Mouse (Mus musculus) heart, adult 9 months (tissue): Measurements from ENCODE around the gene Psmb3.
"Not testable (repeated sequence)": the region's sequence is repeated elsewhere in the genome, so short reads cannot be mapped to it uniquely, and the experiment has no call there.

Experiments used
- DNase-seq, 2 experiments: peaks; one replicate each; pipeline ENCODE4 v3.0.0; 2022; ENCODE audit warnings: low spot score in 2 of 2

The Psmb3 gene

DNA sequence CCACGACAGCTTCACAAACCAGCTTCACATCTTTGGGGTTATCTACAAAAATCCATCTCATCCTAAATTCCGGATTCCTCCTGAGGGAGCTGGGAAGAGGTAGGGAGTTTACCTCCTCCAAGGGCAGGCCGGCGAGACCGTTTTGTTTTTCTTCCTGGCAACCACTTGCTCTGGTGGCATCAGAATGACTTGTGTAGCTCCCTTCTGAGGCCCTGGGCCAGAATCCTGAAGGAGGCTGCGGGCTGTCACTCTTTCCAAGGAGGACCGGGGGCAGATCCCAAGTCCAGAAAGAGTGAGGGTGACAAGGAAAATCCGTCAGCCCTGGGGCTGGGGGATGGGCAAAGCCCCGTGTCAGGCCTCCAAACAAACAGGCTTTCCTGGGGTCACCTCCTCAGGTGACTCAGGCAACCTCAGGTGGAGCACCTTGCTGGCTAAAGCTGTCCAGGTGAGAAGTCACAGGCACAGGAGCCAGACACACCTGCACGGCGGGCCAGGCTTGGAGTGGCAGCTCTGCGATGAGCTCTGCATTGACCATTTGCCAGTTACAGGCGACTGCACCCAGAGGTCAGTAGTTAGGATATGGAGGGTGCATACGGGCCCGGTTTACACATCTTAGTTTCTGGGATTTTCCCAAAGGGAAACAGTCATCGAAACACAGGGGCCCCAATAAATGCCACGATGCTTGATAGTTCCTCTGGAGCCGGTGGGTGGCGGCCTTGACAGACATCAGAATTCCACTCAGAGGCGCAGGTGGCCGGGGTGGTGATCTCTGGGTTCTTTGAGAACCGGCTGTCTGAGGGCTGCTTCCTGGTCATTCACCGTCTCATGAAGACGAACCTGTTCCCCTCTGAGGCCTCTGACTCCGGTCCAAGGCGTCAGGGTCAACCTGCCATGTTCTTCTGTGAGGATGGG is 14.4 kb downstream of the Psmb3 start:
- DNase-seq, result no peak

DNA sequence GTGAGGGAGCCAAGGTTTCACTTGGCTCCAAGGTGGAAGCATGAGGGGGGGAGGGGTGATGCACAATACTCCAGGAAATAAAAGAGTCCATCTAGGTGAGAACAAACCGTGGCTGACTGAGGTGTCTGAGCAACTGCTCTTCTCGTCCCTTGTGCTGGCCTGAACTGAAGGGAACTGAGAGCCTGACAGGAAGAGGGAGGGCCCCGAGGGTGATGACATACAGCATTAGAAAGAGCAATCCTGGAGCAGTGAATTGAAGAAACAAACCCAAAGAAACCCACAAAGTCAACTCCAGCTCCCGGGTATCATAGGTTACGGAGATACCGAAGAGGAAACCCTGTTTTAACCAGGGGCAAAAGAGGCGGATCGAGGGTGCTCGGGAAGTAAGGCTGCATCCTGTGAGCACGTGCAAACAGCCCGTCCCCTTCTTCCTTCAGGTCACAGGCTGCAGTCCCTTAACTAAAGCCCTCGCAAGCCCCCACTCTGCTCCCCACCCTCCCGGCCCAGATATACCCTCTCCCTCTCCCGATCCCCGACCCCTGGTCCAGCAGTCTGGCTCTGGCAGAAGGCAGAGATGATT is 15.2 kb downstream of the Psmb3 start:
- no peak for DNase-seq

DNA sequence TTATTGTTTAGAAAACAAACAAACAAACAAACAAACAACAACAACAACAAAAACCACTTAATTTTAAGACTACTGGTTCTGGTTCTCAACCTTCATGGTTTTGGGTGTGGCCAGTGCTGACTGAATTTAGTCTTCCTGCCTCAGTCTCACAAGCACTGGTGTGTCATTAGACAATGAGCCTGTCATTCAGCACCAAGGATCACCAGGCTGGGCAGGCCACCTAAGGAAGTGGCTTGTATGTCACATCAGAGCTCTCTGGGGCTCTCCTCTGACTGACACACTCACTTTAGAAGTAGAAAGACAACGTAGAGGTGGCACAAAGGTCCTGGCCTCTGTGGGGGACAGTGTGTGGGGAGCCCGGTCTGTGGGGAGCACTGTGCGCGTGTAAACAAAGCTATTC is 15.8 kb downstream of the Psmb3 start:
- no peak for DNase-seq

DNA sequence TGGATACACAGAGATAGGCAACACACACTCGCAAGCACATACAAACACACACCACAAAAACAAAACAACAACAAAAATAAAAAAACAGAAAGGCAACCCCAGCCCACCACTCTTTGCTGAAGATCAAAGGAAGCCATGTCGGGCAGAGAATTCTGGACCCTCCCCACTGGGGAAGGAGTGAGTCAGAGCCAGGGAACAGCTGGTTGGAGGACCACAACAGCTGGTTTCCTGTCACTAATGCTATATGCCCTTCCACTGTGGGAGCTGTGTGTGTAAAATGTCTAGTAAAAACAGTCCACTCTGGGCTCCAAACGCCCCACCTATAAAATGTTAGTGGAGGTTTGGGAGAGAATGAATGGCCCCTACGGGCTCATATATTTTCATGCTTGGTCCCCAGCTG is 18.1 kb downstream of the Psmb3 start:
- no peak for DNase-seq

DNA sequence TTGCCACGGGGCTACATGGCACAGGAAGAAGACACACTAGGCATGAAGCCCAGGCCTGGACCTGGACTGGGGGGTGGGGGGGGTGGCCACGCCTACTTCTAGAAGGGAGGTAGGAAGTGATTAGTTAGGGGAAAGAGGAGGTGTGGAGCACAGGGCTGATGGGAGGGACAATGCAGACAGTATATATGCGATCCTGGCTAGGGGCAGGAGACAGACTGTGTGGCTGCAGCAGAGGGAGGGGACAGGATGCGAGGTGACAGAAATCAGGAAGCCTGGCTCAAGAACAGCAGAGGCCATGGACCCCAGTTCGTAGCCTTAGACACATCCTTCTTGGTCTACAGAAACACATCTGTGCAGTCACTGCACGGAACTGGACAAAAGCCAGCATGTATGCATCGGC is 20.5 kb downstream of the Psmb3 start:
- no peak for DNase-seq

DNA sequence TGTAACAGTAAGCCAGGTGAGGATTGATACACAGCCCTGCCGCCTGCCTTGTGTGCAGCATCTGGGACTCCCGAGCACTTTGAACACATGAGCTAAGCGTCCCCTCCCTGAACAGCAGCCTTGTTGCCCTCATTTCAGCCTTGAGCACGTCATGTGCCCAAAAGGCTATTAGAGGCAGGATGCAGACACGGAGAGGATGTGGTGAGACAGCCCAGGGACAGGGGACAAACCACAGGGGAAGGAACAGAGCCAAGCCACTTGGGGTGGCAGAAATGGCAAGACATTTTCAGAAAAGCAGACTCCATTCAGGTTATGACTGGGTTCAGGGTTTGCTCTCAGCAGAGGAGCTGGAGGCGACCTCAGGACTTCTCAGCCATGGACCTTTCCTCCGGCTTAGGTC is 25.1 kb downstream of the Psmb3 start:
- no peak for DNase-seq

DNA sequence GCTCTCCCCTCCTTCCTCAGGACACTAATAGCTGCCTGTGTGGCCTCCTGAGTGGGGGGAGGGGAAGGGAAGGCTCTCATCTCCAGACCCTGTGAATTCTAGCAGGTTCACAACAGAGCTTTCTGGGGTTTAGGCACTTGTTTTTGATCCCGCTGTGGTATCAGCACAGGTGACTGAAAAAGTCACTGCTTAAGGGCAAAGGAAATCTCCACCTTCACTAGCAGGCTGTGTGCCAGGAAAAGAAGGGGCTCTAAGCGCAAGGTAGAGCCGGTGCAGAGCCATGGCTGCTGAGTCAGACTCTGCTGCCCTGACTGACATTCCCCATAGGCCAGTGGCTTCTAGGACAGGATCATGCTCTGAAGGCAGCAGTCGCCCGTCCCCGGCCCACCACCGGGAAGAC is 25.5 kb downstream of the Psmb3 start:
- DNase-seq, result no peak

DNA sequence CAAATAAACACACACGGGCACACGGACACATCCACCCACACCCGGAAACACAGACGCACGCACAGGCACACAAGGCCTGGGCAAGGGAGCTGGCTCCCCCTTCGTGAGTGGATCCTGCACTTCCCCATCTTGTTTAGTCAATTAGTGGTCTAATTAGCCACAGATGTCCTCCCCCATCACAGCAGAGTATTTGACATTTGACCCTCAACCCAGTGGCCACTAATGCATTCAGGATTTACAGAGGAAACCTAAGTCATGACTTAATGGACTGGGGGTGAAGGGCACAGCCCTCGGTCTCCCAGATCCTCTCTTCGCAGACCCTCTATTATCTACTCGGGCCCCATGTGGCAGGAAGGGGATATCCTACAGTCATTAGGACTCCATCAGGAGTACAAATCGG is 30.5 kb downstream of the Psmb3 start:
- no peak for DNase-seq

DNA sequence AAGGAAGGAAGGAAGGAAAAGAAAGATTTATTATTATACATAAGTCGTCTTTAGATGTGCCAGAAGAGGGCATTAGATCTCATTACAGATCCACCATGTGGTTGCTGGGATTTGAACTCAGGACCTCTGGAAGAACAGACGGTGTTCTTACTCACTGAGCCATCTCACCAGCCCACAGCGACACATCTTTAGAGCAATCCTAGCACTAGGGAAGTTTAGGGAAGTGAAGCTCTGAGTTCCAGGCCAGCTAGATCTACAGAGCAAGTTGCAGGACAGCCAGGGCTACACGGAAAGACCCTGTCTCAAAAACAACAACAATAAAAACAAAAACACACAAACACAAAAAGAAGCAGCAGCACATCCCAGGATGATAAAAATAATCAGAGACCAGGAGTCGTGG is 31.6 kb downstream of the Psmb3 start:
- not testable (repeated sequence) for DNase-seq

DNA sequence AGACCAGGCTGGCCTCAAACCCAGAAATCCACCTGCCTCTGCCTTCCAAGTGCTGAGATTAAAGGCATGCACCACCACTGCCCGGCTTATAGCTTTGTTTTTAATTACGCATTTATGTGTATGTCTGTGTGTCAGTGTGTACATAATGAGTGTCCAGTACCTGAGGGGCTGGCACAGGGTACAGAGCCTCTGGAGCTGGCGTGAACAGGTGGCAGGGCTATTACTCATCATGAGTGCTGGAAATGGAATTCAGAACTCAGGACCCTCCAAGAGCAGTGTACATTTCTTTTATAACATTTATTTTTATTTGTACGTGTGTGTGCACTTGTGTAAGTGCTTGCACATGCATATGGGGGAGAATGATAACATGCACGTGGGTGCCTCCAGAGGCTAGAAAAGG is 33.4 kb downstream of the Psmb3 start:
- DNase-seq, result no peak

DNA sequence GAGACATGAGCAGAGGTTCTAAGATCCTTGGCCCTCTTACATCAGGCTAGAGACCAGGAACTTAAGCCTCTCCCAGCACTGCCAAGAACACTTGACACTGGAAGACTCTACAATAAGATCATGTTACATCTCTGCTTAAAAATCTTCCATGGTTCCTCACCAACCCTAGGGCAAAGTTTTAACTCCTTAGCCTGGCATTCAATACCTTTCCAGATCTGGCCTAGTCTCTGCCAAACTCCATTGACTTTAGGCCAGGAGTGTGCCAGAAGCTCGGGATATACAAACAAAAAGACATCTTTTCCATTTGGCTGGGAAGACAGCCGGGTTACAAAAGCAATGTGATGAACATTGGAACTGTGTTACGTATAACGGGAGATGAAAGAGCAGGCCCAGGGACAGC is 34.4 kb downstream of the Psmb3 start:
- no peak for DNase-seq

DNA sequence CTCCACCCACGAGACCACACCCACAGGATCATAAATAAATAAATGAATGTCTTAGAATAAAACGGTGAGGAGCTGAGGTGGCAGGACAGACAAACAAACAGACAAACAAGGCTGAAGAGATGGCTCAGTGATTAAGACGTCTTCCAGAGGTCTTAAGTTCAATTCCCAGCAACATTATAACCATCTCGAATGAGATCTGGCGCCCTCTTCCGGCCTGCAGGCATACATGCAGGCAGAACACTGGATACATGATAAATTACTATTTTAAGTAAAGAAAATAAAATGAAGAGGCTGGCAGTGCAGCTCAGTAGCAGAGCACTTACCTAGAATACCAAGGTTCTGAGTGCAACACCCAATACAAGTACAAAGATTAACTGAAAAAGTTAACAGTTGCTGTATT is 35.5 kb downstream of the Psmb3 start:
- no peak for DNase-seq

DNA sequence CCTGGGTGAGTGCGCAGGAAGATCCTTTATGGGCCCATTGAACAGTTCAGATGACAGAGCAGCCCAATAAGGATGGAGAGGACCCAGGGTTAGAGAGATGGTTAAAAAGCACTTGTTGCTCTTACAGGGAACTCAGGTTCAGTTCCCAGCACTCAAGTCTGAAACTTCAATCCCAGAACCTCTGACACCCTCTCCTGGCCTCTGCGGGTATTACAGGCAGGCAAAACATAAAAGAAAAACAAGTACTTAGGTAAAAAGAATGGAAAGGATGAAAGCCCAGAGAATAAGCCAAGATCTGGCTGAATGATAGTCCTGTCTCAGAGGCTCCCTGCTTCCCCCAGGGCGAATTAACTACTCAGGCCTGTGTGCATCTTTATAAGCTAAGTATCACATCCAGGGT is 36.0 kb downstream of the Psmb3 start:
- DNase-seq, result no peak

DNA sequence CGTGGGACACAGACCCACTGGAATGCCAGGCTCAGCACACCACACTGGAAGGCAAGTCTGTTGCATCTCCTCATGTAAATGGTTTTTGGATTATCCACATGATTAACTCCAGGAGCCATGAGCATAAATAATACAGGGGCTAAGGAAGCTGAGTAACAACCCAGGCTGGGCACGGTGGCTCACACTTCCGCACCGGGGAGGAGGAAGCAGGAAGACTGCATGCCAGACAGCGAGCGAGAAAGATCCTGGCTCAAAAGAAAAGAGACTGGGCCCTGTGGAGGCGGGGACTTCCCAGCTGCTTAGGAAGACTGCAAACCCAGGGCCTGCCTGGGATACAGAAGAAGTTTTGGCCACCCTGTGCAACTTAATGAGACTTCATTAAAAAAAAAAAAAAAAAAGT is 37.0 kb downstream of the Psmb3 start:
- DNase-seq, result peak in 1 of 2 experiments; percentile 49

DNA sequence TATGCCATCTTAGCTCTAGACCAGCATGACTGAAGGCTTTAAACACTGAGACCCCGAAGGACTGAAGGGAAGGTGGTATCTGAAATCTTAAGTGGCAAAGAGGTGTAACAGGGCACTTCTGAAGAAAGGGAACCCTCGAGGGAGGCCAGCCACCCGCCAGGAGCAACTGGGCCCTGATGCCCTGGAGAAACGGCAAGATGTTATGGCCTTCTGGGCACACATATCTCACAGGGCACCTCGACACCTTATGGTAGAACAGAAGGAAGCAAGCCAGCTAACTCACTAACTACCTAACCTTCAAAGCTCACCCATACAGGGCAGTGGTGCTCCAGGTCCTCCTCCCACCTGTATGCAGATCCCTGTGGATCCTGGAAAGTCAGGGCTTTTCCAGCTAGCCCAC is 39.0 kb downstream of the Psmb3 start:
- no peak for DNase-seq

DNA sequence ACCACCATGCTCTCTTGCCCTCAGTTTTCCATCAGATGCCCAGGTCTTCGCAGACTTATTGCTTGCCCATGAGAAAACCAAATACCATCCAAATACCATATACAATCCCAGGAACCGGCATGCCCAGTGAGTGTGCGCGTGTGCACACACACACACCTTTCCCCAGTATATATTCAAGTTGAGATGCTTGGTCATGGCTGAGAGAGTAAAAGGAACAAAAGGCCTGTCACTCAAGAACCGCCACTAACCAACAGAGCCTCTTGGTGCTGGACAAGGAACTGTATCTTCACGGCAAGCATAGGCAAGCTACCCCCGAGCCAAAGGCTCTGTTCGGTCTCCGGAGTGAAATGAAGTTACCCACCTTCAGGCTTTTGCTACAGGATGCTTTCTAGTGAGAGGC is 39.4 kb downstream of the Psmb3 start:
- no peak for DNase-seq

DNA sequence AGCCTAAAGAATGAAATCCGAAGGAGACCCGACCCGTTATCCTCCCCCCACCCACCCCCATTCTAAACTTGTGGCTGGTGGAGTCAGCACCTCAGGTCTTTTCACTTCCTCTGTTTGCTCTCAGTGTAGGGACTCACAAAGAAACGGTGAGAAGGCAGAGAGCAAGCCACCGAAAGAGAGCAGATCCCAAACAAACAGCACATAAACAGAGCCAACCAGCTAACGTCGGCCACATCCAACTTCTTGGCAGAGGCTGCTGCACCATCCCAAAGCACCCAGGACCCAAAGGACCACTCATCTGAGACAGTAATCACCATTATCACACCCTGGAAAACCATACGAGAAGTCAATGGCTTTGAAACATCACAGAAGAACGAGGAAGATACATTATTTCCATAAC is 40.2 kb downstream of the Psmb3 start:
- no peak for DNase-seq

DNA sequence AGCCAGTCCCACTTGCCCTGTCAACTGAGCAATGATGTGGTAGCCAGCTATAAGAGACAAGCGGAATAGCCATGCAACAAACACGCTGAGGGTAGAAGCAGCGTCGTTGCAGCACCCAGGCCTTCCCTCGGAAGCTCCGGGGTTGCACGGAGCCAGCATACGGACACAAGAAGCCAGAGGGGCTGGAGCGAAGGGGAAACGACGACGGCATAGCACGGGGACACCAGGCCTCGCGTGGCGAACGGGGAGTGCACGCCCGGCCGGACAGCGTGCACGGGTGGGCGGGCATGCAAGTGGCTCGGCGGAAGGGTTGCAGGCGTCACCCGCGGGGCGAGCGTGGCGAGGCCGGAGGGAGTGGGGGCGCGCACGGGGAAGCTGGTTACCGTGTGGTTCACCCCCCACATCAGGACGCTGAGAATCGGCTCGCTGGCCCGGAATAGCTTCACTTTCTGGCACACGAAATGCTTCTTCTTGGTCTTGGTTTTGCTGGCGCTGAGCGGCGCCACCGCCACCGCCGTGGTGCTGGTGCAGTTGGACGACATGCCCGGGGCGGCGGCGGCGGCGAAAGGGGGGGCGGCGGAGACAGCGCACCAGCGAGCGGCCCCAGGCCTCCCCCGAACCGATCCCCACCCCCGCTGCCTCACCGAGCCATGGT is 41.0 kb downstream of the Psmb3 start, which contains the start of gene Pip4k2b:
Gene Pip4k2b (minus strand): TSS at position 642 of the 655 bp plus-strand sequence.
- no peak for DNase-seq

DNA sequence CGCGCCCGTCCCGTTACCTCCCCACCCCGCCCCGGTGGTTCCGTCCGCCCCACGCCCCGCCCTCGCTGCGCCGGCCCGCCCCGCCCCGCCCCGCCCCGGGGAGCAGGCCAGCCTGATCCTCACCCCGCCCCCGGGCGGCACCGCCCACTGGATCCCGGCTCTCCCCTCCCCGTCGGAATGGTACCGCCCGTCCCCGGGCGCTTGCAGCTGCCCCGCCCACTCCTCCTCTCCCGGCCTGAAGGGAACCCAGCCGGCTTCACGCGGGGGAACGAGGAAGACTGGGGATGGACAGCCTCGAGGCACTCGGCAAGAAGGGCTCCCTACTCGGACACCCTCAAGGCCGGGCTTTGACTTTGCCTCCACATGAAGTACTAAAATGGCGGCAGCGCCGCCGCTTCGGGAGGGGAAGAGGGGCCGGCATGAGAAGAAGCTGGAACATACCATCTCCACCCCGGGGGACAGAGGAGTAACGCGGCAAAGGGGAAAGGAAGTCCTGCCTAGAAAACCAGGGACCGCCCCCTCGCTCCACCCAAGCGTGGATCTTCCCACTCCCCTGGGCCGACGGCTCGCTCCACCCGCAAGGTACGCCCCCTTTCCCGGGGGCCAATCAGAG is 41.6 kb downstream of the Psmb3 start:
- peak; percentile 99 for DNase-seq

DNA sequence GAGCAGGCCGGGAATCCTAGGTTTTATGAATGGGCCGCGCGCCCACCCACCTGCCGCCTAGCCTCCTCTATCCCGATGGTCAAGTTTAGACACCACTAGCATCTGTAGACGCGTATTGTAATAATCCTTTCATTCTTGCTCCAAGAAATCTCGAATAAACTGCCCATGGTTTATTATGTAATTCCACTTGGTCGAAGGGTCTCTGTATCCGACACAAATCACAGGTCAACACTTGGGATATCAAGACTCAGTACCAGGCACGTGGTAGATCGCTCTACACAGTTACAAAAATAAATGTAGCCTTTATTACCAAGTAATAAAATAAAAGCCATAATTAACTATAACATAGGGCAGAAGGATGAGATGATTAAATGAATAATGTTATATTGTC is 42.1 kb downstream of the Psmb3 start:
- no peak for DNase-seq

DNA sequence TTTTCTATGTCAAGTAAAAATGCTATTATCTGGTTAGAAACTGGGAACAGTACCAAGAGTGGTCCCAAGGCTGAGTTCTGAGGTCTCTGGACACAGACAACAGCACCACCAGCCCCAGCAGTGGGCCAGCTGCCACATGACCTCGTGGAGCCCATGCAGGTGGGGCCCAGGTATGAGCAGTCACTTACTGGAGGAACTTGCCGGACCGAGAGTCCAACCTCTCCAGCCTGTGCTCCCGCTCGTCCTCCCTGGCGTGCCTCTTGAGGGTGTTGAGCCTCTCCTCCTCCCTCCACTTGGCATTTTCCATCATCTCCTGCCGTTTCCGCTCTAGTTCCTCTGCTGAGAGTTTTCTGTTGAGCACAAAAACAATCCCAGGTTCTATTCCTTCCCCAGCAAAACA is 44.6 kb downstream of the Psmb3 start:
- DNase-seq, result no peak

DNA sequence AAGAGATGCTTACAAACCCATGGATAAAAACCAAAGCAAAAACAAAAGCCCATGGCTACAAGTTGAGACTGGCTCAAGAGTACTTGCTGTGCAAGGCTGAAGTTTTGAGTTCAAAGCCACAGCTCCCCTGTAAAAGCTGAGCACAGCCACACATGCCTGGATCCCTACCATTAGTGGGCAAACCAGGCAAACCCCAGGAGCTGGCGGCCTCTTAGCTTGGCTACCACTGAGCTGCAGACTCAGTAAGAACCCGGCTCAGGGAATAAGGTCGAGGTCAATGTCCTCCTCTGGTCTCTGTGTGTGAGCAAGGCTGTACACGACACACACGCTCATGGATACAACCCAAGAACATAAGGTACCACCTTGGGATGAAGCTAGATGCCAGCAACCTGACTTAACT is 45.3 kb downstream of the Psmb3 start:
- no peak for DNase-seq

DNA sequence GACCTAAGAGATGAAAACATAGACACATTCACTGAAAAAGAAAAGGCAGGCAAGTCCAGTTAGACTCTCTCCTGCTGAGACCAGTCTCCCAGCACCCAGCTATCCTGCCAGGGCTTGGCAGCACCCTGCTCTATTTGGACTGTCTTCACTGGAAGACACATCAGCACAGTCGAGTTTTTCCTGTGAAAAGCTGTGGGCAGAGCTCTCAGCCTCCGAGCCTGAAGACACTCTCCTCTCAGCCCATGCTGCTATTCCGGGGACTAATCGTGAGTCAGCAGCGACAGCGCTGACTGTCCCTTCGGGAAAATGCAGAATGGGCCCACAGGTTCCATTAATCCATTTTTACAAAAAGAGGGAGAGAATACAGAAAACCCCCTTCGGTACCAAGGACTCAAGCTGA is 50.1 kb downstream of the Psmb3 start:
- DNase-seq, result no peak
